Mouse (Mus musculus): ENCODE data around the gene Tuba3b.

The Tuba3b gene

DNA sequence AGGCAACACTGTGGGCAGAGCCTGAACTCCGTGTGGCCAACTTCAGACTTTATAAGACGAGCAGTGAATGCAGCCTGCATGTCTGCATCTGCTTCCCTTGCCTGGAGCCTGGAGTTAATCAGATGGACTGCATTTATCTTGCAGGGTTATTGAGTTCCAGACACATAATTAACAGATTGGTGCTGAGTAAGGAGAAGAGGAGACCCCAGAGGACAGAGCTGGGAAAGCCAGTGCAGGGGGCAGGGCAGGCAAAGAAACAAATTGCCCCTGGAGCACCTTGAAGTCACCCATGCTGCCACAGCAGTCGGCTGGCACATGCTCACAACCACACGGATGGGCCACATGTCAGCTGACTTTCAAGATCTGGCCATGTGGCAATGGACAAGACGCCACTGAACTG is 48.7 kb downstream of the Tuba3b start:
- DNase-seq (ENCODE audit: extremely low spot score, low spot score): no peak

DNA sequence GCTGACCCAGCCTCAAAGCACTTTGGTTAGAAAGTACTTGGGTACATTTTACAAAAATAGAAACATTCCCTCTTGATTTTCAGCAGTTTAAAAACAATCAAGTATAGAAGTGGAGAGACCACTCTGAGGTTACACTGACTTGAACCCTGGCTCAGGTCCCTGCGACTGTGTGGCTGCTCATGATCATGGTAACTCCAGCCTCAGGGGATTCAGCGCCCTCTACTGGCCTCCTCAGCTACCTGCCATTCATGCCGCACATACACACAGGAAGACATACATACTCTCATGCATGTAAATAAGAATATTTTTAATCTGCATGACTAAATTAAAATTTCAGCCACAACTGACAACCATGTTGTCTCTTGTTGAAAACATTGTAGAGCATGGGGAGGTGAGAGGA is 50.2 kb downstream of the Tuba3b start:
- DNase-seq (ENCODE audit: extremely low spot score, low spot score): no peak

DNA sequence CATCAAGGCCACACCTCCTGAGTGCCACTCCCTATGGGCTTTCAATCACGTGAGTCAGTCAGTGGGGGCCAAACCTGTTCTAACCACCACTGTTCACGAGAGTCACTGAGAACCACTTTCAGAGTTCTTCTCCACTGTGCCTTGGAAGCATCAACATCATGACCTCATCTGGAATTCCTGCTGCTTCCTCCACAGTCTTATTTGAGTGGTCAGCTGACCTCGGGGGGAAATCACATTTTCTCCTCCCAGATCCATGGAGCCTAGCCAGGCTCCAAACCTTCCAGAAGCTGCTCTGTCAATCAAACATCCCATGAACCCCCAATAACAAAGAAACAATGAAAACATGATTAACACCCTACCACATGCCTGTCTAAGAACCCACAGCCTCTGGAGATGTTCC is 52.1 kb downstream of the Tuba3b start:
- DNase-seq (ENCODE audit: extremely low spot score, low spot score): no peak

DNA sequence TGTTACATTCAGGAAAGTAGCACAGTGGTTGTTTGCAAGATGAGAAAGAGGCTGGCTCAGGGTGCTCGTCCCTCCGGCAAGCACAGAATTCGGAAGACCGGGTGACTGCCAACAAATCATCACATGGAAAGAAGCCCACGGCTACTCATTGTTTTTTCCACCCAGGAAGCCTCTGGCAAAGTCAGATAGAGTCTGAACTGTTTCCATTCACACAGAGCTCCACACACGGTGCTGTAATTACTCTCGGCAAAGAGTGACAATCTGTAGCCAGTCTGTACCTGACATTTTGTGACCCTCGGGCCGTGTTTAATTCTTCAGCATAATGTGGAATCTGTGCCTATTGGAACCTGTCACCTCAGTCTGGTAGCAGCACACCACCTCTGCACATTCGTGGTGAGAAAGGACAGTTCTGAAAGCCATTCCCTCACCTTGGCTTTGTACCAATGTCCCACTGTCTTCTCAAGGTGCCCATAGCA is 54.1 kb downstream of the Tuba3b start:
- no peak for DNase-seq (ENCODE audit: extremely low spot score, low spot score)
